Mouse (Mus musculus): ENCODE results near the gene Gm17364. TPM values are rescaled to one million over a fixed set of nuclear protein-coding genes. Genes with fewer than 3 reads are reported as not detected.

Gm17364 gene
- polyA plus RNA-seq, 1 experiment from 2014 or later: not detected

DNA sequence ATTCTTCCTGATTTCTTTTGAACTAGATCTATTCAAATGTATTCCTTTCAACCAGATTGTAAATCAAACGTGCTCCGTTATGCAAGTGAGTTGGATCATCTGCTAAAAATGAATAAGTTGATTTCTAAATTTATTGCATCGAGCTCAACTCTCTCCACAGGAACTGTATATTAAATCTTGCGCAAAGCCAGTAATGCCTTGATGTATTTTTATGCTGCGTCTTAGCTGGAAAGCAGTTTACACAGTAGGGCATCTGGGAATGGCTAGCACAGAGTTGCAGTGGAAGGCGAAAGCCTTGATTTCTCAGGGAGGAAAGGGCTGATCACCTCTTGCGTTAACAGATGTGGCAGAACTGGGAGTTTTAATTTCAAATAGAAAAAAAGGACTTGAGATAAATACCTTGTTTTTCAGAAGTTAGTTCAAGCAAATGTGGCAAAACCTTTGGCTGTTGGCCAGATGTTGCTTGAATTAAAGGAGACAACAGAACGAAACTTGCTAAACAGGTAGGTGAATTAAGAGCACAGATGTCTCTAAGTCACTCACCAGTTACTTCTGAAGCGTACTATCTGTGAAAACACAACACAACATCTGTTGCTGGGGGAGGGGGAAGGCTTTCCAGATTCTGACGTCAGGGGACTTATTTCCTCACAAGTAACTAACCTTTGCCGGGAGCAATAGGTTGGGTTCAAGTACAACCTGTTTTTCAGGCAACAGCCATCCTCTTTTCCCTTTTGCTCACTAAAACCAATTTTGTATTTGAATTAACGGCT, 24.8 kb downstream of the Gm17364 start:
- Histone ChIP-seq H3K4me1 (ENCODE audit: control insufficient read depth, insufficient read depth, low read length) (peaks cover 12% of the 10 kb centered on the region), H3K36me3 (ENCODE audit: control insufficient read depth, insufficient read depth, low read length) (no peaks in the 10 kb centered on the region), H3K9ac (replicated peaks; ENCODE audit: low read length) (peak overlapping the region; percentile 47; the same call in 1 of the 2 replicates), H3K4me3 (replicated peaks; ENCODE audit: low read depth, low read length) (peak overlapping the region; percentile 75), H3K27ac (replicated peaks; ENCODE audit: low read depth, low read length) (peak overlapping the region; percentile 69), H3K27me3 (ENCODE audit: control insufficient read depth, insufficient read depth, low read length) (no peaks in the 10 kb centered on the region), H3K4me2 (ENCODE audit: low read length) (peak overlapping the region; percentile 68), H3K9me3 (ENCODE audit: control insufficient read depth, low read length) (no peaks in the 10 kb centered on the region)
- no peak for DNase-seq
- 48% methylated on average over 12 of the region's 12 CpGs for WGBS
- ATAC-seq (ENCODE audit: low FRiP score, low TSS enrichment): peak; percentile 6; the same call in 1 of the 2 replicates

- DNase-seq (no peak), ATAC-seq (ENCODE audit: low FRiP score, low TSS enrichment) (no peak)
- Histone ChIP-seq H3K4me2 (ENCODE audit: low read length) (no peak overlapping the region), H3K27me3 (ENCODE audit: control insufficient read depth, insufficient read depth, low read length) (no peaks in the 10 kb centered on the region), H3K9me3 (ENCODE audit: control insufficient read depth, low read length) (no peaks in the 10 kb centered on the region), H3K27ac (replicated peaks; ENCODE audit: low read depth, low read length) (no peak overlapping the region), H3K36me3 (ENCODE audit: control insufficient read depth, insufficient read depth, low read length) (no peaks in the 10 kb centered on the region), H3K4me1 (ENCODE audit: control insufficient read depth, insufficient read depth, low read length) (0 out of 2 replicates have a peak, but pooled peaks cover 5% of the 10 kb centered on the region), H3K9ac (replicated peaks; ENCODE audit: low read length) (no peak overlapping the region), H3K4me3 (replicated peaks; ENCODE audit: low read depth, low read length) (no peak overlapping the region)
- 63% methylated on average over 6 of the region's 6 CpGs for WGBS
Observed at GRCm38 (mm10) chr13:41244306-41244830, 29.4 kb downstream of the Gm17364 start.

DNA sequence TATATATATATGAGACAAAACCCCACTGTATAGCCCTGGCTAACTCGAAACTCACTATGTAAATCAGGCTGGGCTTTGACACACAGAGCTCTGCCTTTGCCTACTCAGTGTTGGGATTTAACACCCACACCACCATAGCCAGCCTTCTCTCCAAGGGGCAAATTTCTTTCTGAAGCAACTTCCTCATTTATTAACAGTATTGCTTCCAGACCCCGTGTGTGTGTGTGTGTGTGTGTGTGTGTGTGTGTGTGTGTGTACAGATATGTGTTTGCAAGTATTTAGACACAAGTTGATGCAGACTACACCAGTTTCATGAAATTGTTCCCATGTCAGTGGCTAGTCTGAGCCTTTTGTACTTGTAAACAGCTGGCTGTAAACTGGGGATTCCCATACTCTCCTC, 32.2 kb downstream of the Gm17364 start:
- Histone ChIP-seq H3K9ac (replicated peaks; ENCODE audit: low read length) (no peak overlapping the region), H3K36me3 (ENCODE audit: control insufficient read depth, insufficient read depth, low read length) (no peaks in the 10 kb centered on the region), H3K27ac (replicated peaks; ENCODE audit: low read depth, low read length) (no peak overlapping the region), H3K27me3 (ENCODE audit: control insufficient read depth, insufficient read depth, low read length) (no peaks in the 10 kb centered on the region), H3K4me1 (ENCODE audit: control insufficient read depth, insufficient read depth, low read length) (no peaks in the 10 kb centered on the region), H3K4me3 (replicated peaks; ENCODE audit: low read depth, low read length) (no peak overlapping the region), H3K9me3 (ENCODE audit: control insufficient read depth, low read length) (no peaks in the 10 kb centered on the region), H3K4me2 (ENCODE audit: low read length) (no peak overlapping the region)
- ATAC-seq (ENCODE audit: low FRiP score, low TSS enrichment) (no peak), DNase-seq (no peak)
- 77% methylated on average over 2 of the region's 2 CpGs for WGBS

- Histone ChIP-seq H3K27ac (replicated peaks; ENCODE audit: low read depth, low read length) (no peak overlapping the region), H3K9me3 (ENCODE audit: control insufficient read depth, low read length) (no peaks in the 10 kb centered on the region), H3K4me3 (replicated peaks; ENCODE audit: low read depth, low read length) (no peak overlapping the region), H3K27me3 (ENCODE audit: control insufficient read depth, insufficient read depth, low read length) (no peaks in the 10 kb centered on the region), H3K4me2 (ENCODE audit: low read length) (no peak overlapping the region), H3K36me3 (ENCODE audit: control insufficient read depth, insufficient read depth, low read length) (no peaks in the 10 kb centered on the region), H3K9ac (replicated peaks; ENCODE audit: low read length) (no peak overlapping the region), H3K4me1 (ENCODE audit: control insufficient read depth, insufficient read depth, low read length) (no peaks in the 10 kb centered on the region)
- ATAC-seq (ENCODE audit: low FRiP score, low TSS enrichment): no peak
- peak; percentile 86 for DNase-seq
- WGBS: 9% methylated on average over 5 of the region's 5 CpGs
Observed at GRCm38 (mm10) chr13:41238805-41239130, 35.0 kb downstream of the Gm17364 start.

DNA sequence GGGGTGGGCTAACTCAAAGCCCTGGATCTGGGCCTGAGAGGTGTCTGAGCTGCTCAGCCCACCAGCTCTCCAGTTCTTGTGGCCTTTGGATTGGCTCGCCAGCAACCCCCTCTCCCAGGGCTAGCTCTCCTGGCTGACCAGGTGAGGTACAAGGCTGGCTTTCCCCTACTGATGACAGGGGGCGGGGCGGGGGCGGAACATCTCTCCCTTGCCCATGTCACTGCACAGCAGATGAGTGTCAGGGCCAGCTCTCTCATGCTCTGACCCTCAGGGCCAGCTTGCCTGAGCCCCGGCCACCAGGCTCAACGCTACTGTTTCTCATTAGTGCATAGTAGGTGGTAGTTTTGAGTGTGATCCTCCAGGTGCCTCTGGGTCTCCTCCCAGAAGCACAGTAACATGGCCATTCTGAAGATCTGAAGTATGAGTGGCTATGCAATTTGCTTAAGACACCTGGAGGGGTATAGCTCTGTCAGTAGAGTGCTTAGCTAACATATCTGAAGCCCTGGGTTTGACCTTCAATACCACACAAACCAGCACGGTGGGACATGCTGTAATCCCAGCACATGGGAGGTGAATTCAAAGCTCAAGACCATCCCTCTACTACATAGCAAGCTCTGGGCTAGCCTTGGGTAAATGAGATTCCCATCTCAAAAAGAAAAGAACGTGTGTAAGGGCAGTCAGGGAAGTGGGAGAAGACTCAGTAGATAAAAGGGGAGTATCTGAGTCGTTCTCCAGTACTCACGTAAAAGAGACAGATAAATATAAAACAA, 35.6 kb downstream of the Gm17364 start:
- H3K9me3 ChIP-seq (ENCODE audit: control insufficient read depth, low read length): no peaks in the 10 kb centered on the region
- DNase-seq (no peak), ATAC-seq (ENCODE audit: low FRiP score, low TSS enrichment) (no peak)
- no peak overlapping the region for H3K4me2 ChIP-seq (ENCODE audit: low read length)
- no peaks in the 10 kb centered on the region for H3K36me3 ChIP-seq (ENCODE audit: control insufficient read depth, insufficient read depth, low read length)
- no peak overlapping the region for H3K9ac ChIP-seq (replicated peaks; ENCODE audit: low read length)
- no peaks in the 10 kb centered on the region for H3K27me3 ChIP-seq (ENCODE audit: control insufficient read depth, insufficient read depth, low read length)
- no peak overlapping the region for H3K27ac ChIP-seq (replicated peaks; ENCODE audit: low read depth, low read length)
- H3K4me1 ChIP-seq (ENCODE audit: control insufficient read depth, insufficient read depth, low read length): no peaks in the 10 kb centered on the region
- WGBS: 80% methylated on average over 10 of the region's 10 CpGs
- no peak overlapping the region for H3K4me3 ChIP-seq (replicated peaks; ENCODE audit: low read depth, low read length)

DNA sequence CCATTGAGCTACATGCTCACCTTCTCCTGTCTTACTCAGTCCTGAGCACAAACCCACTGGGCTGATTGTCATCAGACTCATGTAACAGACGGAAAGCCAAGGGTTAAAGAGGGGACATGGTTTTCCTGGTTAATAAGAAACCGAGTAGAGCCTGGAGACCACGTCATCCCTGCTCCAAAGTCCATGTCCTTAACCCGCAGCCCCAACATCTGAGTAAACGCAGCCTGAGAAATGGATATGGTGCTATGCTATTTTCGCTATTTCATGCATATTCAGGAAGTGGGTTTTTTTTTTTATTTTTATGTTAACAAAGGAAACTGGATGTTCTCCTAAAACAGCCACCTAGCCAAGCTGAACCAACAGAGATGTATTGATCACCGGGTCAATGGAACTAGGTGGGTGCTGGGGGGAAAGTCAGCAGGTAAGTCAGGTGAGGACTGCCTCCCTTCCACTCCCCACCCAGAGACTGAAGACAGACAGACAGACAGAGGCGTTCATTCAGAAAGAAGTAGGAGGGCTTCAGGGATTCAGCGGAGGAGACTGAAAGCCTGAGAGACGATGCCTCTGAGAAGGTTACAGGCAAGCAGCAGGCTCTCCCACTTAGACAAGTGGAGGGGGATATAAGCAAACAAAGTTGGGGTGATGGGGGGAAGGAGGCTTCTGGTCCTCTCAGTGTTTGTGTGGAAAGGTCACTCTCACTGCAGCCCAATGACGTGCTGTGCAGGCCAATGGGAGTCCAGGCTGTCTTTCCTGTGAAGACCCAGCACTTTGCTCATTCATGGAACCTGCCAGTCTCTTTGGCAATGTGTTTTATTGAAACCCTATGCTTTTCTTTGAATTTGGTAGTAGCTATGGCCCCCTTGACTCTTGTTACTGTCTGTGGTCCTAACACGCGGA, 37.7 kb downstream of the Gm17364 start:
- Histone ChIP-seq H3K4me3 (replicated peaks; ENCODE audit: low read depth, low read length) (no peak overlapping the region), H3K27me3 (ENCODE audit: control insufficient read depth, insufficient read depth, low read length) (no peaks in the 10 kb centered on the region), H3K27ac (replicated peaks; ENCODE audit: low read depth, low read length) (no peak overlapping the region), H3K4me2 (ENCODE audit: low read length) (no peak overlapping the region), H3K36me3 (ENCODE audit: control insufficient read depth, insufficient read depth, low read length) (no peaks in the 10 kb centered on the region), H3K9me3 (ENCODE audit: control insufficient read depth, low read length) (no peaks in the 10 kb centered on the region), H3K4me1 (ENCODE audit: control insufficient read depth, insufficient read depth, low read length) (no peaks in the 10 kb centered on the region), H3K9ac (replicated peaks; ENCODE audit: low read length) (no peak overlapping the region)
- no peak for DNase-seq
- 81% methylated on average over 13 of the region's 13 CpGs for WGBS
- no peak for ATAC-seq (ENCODE audit: low FRiP score, low TSS enrichment)

DNA sequence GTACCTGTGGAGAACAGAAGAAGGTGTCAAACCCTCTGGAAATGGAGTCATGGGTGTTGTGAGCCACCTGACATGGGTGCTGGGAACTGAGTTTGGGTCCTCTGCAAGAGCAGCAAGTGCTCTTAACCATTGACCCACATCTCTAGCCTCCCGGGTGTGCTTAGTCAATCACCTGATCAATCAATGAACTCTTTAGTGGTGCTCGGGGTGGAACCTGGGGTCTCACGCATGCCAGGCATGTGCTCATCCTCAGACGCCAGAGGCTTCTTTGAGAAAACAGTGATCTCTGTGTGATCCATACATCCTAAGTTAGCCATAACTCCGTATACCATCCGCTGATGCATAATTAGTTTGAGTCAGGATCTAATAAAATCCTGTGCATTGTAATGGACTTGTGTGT, 38.6 kb downstream of the Gm17364 start:
- no peaks in the 10 kb centered on the region for H3K9me3 ChIP-seq (ENCODE audit: control insufficient read depth, low read length)
- no peaks in the 10 kb centered on the region for H3K36me3 ChIP-seq (ENCODE audit: control insufficient read depth, insufficient read depth, low read length)
- 88% methylated on average over 6 of the region's 6 CpGs for WGBS
- H3K4me3 ChIP-seq (replicated peaks; ENCODE audit: low read depth, low read length): no peak overlapping the region
- DNase-seq: no peak
- H3K4me2 ChIP-seq (ENCODE audit: low read length): no peak overlapping the region
- H3K27ac ChIP-seq (replicated peaks; ENCODE audit: low read depth, low read length): no peak overlapping the region
- no peak for ATAC-seq (ENCODE audit: low FRiP score, low TSS enrichment)
- no peaks in the 10 kb centered on the region for H3K4me1 ChIP-seq (ENCODE audit: control insufficient read depth, insufficient read depth, low read length)
- H3K9ac ChIP-seq (replicated peaks; ENCODE audit: low read length): no peak overlapping the region
- no peaks in the 10 kb centered on the region for H3K27me3 ChIP-seq (ENCODE audit: control insufficient read depth, insufficient read depth, low read length)

DNA sequence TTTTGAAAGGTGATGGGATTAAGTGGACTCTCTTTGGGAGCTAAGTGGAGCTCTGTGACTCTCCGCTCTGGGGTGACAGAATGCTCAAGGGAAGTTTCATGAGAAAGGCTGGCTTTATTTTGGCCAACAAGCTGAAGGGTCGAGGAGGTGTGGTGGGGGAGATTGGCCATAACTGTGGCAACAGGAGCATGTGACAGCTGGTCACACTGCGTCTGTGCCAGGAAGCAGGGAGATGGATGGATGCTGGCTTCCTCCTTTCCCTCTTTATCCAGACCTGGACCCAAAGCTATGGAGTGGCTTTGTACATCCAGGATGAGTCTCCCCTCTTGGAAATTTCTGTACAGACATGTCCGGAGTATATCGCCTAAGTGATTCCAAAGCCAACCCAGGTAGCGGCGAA, 40.5 kb downstream of the Gm17364 start:
- Histone ChIP-seq H3K9ac (replicated peaks; ENCODE audit: low read length) (no peak overlapping the region), H3K27me3 (ENCODE audit: control insufficient read depth, insufficient read depth, low read length) (no peaks in the 10 kb centered on the region), H3K27ac (replicated peaks; ENCODE audit: low read depth, low read length) (no peak overlapping the region), H3K4me1 (ENCODE audit: control insufficient read depth, insufficient read depth, low read length) (no peaks in the 10 kb centered on the region), H3K4me2 (ENCODE audit: low read length) (no peak overlapping the region), H3K4me3 (replicated peaks; ENCODE audit: low read depth, low read length) (no peak overlapping the region), H3K9me3 (ENCODE audit: control insufficient read depth, low read length) (no peaks in the 10 kb centered on the region), H3K36me3 (ENCODE audit: control insufficient read depth, insufficient read depth, low read length) (no peaks in the 10 kb centered on the region)
- no peak for DNase-seq
- ATAC-seq (ENCODE audit: low FRiP score, low TSS enrichment): no peak
- WGBS: 91% methylated on average over 7 of the region's 7 CpGs
